Mouse (Mus musculus) frontal cortex, postnatal 36 days (tissue): ENCODE results near the gene BC051142.
"Not testable (repeated sequence)": the region's sequence is repeated elsewhere in the genome, so short reads cannot be mapped to it uniquely, and the experiment has no call there.

Source experiments
- DNase-seq, 2 experiments: peaks; one replicate each; pipeline ENCODE4 v3.0.0; 2022; ENCODE audit warnings: low spot score in 2 of 2

BC051142 gene

GRCm38 (mm10) chr17:34398058-34398710, 436 bp upstream of the BC051142 start:
- peak; percentile 24 to 80 for DNase-seq

GRCm38 (mm10) chr17:34399394-34399715, 735 bp downstream of the BC051142 start:
- no peak for DNase-seq

GRCm38 (mm10) chr17:34411117-34411516, 12.5 kb downstream of the BC051142 start:
- DNase-seq, result peak; percentile 73 to 87

GRCm38 (mm10) chr17:34420014-34420413, 21.4 kb downstream of the BC051142 start:
- no peak for DNase-seq

GRCm38 (mm10) chr17:34427597-34427996, 29.0 kb downstream of the BC051142 start:
- no peak for DNase-seq

- no peak for DNase-seq
These were observed 38.5 kb downstream of the BC051142 start for GRCm38 (mm10) chr17:34437120-34437519.

GRCm38 (mm10) chr17:34437606-34438005, 39.0 kb downstream of the BC051142 start:
- peak in 1 of 2 experiments; percentile 25 for DNase-seq

GRCm38 (mm10) chr17:34438588-34438987, 40.0 kb downstream of the BC051142 start:
- peak in 1 of 2 experiments; percentile 20 for DNase-seq

- DNase-seq, result no peak
These were observed 41.2 kb downstream of the BC051142 start for GRCm38 (mm10) chr17:34439795-34440194.

- DNase-seq, result no peak
These were observed 43.4 kb downstream of the BC051142 start for GRCm38 (mm10) chr17:34441990-34442389.

- no peak for DNase-seq
These were observed 49.9 kb downstream of the BC051142 start for GRCm38 (mm10) chr17:34448473-34449041.

GRCm38 (mm10) chr17:34457668-34458067, 59.0 kb downstream of the BC051142 start:
- DNase-seq, result no peak

- no peak for DNase-seq
These were observed 60.6 kb downstream of the BC051142 start for GRCm38 (mm10) chr17:34459255-34459654.

GRCm38 (mm10) chr17:34465906-34466305, 67.3 kb downstream of the BC051142 start:
- DNase-seq, result not testable (repeated sequence)

- no peak for DNase-seq
These were observed 71.9 kb downstream of the BC051142 start for GRCm38 (mm10) chr17:34470491-34470890.

- no peak for DNase-seq
These were observed 76.4 kb downstream of the BC051142 start for GRCm38 (mm10) chr17:34475060-34475459.

GRCm38 (mm10) chr17:34476427-34476826, 77.8 kb downstream of the BC051142 start:
- no peak for DNase-seq

- DNase-seq, result not testable (repeated sequence)
These were observed 78.8 kb downstream of the BC051142 start, which contains the start of gene Btnl4 for GRCm38 (mm10) chr17:34477238-34478013. Btnl4 (minus strand) TSS chr17:34477318.

- DNase-seq, result no peak
These were observed 94.2 kb downstream of the BC051142 start for GRCm38 (mm10) chr17:34492796-34493195.

GRCm38 (mm10) chr17:34495156-34495555, 96.5 kb downstream of the BC051142 start:
- not testable (repeated sequence) for DNase-seq

- DNase-seq, result no peak
These were observed 97.9 kb downstream of the BC051142 start for GRCm38 (mm10) chr17:34496539-34496938.

GRCm38 (mm10) chr17:34497319-34497718, 98.7 kb downstream of the BC051142 start:
- DNase-seq, result not testable (repeated sequence)

GRCm38 (mm10) chr17:34497726-34498125, 99.1 kb downstream of the BC051142 start:
- DNase-seq, result not testable (repeated sequence)
